Mouse (Mus musculus): ENCODE results near the gene Nanp. TPM values are rescaled to one million over a fixed set of nuclear protein-coding genes. Genes with fewer than 3 reads are reported as not detected.

Gene Nanp
- total RNA-seq (2021) = 10 to 100 TPM; 23.5 to 23.6 TPM

DNA sequence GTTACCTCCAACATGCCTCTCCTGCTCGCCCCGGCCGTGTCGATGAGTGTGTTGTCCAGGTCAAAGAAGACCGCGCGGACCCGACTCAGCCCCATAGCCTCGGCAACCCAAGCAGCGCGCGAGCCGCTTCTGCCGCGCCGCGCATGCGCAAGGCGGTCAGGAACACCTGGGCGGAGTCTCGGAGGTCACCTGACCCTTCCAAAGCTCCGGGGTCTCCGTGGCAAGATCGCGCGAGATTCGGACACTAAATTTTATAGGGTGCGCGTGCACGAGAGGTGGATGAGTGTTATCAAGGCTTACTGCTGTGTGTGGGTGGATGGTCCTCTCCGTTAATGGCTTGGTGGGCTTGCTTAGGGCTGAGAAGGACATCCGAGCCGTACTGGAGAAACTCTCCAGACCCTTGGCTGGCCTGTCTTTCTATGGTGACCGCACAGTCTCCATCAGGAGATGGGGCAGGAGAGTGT is at the start of gene Nanp, which contains the start of gene Ninl:
Gene Nanp, minus strand, starts transcription at position 167 of the 464 bp plus-strand sequence.
Gene Ninl, minus strand, starts transcription at position 151 of the 464 bp plus-strand sequence.
- peak; percentile 81 to 82 for DNase-seq (ENCODE audit: extremely low spot score in 1 of 2, low spot score in 1 of 2)

DNA sequence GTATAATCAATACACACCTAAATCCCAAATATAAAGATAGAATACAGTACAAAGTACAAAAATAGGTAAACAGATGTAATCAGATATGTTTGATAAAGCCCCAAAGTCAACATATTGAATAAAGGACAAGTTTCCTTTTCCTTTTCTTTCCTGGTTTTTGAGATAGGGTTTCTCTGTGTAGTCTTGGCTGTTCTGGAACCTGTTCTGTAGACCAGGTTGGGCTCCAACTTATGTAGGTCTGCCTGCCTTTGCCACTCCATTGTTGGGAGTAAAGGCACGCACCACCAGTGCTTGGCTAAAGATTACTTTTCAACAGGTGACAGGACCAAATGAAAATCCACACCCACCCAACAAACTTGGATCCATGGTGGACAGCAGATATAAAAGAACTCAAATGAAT is 17.4 kb upstream of the Nanp start:
- DNase-seq (ENCODE audit: extremely low spot score in 1 of 2, low spot score in 1 of 2) = no peak

DNA sequence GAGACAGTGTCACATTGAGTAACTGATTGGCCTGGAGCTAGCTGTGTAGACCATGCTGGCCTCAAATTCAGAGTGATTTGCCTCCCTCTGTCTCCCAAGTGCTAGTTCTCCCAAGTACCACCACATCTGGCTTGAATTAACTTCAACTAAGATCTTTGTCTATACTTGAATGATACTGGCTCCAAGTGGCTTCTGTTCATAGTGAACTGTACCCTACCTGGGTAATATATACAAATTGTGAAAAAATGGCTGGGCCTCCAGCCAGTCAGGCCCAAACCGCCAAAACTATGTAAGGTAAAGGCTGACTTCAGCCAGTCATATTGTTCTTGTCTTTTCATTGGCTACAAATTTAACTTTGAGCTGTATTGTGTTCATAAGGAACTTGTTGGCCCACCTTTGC is 1.2 kb upstream of the Nanp start:
- no peak for DNase-seq (ENCODE audit: extremely low spot score in 1 of 2, low spot score in 1 of 2)

DNA sequence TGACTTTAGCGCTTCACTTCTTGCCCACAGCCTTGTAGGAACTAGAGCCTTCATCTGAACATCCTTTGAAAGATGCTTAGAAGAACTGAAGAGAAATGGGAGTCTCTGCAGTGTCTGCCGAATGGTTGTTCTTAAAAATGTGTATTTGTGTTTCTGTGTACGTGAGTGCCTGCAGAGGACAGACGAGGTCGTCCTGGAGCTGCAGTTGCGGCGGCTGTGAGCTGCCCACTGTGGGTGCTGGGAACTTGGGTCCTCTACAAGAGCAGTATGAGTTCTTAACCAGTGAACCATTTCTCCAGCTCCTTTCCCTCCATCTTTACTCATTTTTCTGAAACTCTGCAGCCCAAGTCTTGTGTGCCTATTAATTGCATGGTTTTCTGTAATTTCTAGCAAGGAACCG is 528 bp upstream of the Nanp start:
- no peak for DNase-seq (ENCODE audit: extremely low spot score in 1 of 2, low spot score in 1 of 2)

DNA sequence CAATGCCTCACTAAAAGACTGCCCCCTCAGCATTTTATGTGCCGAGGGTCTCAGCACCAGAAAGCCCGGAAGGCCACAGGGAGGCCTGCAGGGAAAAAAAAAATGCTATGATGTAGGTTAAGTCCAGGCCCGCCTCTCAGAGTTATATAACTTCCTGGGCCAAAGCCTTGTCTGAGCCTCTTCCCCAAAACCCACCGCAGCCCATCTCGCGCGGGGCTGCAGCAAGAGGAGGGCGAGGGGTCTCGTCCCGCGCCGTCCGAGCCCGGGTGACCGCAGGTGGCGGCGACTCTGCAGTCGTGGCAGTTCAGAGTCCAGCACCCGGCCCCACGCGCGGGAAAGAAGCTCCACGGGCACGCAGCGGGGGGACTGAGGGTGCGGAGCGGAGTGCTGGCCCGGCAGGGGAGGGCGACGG is 381 bp downstream of the Nanp start:
- DNase-seq (ENCODE audit: extremely low spot score in 1 of 2, low spot score in 1 of 2) = peak in 1 of 2 experiments; percentile 12

DNA sequence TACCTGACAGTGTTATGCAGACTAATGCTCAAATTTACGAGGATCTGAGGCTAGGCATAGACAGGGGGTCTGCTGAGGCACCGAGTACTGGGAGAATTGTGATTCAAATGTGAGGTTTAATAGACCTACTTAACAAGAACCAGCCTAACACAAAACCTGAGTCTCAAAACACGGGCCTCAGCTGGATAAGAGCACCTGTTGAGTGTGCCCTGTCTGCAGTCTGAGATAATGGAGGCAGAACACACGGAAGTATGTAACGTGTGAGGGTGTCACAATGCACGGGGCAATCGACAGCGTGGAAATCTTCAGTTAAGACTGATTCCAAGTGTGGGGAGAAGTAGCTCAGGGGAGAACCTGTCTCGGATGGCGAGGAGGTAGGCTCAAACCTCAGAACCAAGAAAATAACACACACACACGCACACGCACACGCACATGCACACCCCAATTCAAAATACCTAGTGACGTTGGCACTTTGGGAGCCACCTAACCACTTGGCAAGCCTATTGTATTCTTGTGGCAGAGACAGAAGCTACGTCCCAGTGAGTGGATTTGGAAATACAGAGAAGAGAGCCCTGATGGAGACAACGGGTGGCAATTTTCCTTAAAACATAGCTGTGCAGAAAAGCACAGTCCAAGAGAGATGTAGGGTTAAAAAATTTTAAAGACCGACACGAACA is 1.2 kb downstream of the Nanp start:
- DNase-seq (ENCODE audit: extremely low spot score in 1 of 2, low spot score in 1 of 2) = no peak

DNA sequence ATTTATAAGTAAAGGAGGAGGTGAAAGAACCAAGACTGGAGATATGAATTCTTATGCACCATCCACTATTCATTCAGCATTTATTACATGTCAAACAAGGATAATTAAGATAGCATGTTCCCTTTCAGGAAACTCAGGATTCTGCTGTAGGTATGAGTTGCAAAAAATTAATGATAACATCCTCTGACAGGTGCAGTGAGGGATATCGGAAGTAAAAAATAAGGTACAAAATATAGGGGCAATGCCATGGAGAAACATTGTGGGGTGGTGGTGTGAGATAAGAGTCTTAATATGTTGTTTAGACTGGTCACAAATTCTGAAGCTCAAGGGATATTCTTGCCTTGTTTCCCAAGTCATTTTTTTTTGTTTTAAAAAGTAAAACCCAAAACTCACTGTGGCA is 1.9 kb downstream of the Nanp start:
- no peak for DNase-seq (ENCODE audit: extremely low spot score in 1 of 2, low spot score in 1 of 2)

DNA sequence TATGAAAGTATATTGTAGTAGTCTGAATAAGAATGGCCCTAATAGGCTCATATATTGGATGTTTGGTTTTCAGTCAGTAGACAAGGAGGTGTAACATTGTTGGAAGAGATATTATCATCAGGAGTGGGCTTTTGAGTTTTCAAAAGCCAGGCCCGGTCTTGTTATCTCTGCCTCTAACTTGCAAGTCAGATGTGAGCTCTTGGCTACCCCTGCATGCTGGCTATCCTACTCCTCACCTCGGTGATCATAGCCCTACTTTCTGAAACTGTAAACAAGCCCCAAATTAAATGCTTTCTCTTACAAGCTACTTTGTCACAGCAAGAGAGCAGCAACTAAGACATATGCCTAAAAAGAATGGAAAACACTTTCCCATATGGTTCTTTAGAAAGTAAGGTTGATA is 2.5 kb downstream of the Nanp start:
- DNase-seq (ENCODE audit: extremely low spot score in 1 of 2, low spot score in 1 of 2) = no peak

DNA sequence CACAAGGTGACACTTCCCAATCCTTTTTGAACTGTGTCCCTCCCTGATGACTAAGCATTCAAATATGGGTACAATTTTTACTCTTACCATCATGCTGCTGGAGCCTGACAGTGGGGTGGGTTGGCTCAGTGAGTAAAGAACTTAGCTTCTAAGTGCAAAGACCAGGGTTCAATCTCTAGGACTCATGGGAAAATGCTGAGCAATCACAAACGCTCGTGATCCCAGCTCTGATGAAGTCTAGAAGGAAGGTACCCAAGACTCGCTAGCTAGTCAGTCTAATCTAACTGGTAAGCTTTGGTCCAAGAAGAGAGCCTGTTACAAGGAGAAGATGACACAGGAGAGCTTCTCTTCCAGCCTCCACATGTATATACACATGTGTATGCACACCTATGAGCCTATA is 4.8 kb downstream of the Nanp start:
- DNase-seq (ENCODE audit: extremely low spot score in 1 of 2, low spot score in 1 of 2) = no peak

DNA sequence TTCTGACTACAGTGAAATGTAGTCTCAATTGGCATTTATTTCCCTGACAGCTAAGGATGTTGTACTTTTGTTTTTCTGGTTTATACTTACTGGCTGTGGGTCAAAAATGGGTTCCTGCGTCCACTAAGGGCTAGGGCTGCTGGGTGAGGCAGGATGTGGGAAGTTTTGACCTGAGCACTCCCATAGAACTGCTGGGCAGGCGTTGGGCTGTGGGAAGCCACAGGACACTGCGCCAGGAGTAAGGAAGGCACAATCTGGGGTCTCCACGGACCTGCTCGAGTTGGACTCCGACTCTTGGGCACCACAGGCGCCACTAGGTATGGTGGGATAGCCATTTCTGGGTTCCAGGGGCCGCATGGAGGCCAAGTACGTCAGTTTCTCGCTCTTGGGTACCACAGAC is 18.0 kb downstream of the Nanp start:
- DNase-seq (ENCODE audit: extremely low spot score in 1 of 2, low spot score in 1 of 2) = no peak

DNA sequence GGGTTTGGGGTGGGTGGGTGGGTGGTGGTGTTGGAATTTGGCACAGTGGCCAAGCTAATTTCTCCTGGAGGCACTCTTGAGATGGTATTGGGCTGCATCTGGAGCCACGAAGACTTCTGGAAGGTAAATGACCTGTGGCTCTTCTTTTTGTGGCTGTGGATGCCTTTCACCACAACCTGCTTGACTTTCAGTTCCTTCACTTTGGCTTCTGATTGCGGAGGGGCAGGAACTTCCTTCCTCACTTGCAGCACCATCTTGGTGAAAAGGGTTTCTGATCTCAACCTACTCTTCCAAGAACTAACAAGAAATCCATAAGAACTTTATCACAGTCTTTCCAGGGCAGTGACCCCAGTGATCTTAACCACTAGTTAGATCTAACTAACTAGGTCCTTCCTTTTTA is 23.9 kb downstream of the Nanp start:
- no peak for DNase-seq (ENCODE audit: extremely low spot score in 1 of 2, low spot score in 1 of 2)

DNA sequence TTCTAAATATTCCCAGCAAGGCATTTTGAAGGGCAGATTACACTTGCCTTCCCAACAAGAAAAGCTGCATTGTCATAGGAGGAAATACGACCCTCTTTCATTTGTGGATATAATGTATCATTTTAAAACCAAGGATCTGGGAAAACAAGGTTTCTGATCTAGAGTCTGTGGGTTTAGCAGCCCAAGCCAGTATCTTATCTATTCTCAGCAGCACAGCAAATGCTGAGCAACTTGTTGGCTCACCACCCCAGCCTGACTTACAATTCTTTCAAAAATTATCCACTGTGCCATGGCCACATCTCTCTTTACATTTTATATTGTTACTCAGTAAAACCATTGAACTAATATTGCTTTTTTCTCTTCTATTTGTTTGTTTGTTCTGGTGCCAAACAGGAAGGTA is 27.9 kb downstream of the Nanp start:
- no peak for DNase-seq (ENCODE audit: extremely low spot score in 1 of 2, low spot score in 1 of 2)

DNA sequence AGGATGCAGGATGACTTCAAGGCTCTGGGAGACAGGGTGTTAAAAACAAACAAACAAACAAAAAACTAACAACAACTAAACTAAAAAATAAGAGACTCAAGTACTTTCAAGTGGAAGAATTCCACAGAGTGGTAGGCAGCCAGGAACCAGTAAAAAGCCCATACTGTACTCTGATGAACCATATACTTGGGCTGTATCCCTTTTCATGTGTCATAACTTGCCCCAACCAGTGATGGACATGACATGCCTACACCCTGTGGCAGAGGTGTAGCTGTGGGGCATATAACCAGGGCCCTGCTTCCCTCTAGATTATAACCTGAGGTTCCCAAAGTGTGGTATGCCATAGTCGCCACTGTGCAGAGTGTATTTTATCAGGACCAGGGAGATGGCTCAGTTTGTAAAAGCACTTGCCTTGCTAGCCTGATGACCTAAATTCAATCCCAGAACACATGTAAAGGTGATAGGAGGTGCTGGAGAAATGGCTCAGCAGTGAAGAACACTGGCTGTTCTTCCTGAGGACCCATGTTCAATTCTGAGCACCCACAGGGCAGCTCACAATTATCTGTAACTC is 29.6 kb downstream of the Nanp start:
- no peak for DNase-seq (ENCODE audit: extremely low spot score in 1 of 2, low spot score in 1 of 2)

DNA sequence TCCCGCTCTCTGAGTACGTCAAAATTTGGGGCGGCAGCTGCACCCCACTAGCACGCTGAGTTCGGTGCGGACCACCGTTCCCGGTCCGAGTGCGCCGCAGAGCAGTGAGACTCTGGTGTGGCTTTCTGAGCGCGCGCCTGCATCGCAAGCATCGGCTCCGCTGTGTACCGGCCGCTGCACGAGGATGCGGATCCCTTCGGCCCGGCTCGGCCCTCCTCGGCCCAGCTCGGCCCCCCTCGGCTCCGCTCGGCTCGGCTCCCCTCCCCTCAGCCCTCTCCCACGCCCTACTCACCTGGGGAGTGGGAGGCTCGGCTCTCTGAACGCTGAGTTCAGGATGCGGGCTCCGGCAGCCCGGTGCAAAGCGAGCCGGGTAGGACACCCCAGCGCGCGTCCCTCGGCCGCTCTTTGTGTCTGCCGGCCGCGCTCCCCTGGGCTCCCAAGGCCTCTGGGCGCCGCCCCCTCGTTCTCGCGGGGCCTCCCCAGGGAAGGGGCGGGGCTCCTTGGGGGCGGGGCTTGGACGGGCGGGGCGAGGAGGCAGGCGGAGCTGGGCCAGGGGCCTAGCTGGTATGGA is 30.2 kb downstream of the Nanp start:
- peak; percentile 63 to 79 for DNase-seq (ENCODE audit: extremely low spot score in 1 of 2, low spot score in 1 of 2)

DNA sequence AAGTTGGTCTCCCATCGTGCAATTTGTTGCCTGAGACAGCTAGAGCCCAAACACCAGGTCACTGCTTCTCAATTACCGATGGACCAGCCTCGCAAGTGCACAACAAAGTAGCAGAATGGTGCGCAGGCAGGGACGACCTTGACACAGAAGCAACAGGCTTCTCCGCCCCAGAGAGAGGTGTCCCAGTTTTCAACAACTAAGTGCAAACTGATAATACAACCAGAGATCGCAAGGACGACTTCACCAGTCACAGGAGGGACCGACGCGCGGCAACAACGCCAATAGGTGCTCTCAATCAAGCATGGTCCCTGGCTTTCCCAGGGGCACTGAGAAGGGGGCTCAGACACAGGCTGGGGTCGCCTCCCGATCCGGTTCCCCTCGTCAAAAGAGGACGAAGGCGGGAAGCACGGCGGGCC is 30.7 kb downstream of the Nanp start:
- DNase-seq (ENCODE audit: extremely low spot score in 1 of 2, low spot score in 1 of 2) = no peak

DNA sequence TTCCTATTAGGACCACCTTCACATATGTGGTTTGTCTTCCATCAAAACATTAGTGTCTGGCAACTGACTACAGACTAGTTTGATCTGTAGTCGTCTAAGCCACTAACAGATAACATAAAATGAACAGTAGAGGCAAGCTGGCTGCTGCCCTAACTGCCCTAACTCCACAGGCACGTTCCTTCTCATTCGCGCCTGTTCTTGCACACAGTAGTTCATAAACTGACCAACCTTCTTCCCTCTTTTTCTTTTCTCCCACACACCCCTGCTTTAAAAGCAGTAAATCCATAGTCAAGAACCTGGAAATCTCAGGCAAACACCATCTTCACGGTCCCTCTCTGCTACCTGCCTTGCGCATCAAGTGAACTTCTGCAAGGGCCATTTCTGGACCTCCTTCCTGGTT is 31.2 kb downstream of the Nanp start:
- DNase-seq (ENCODE audit: extremely low spot score in 1 of 2, low spot score in 1 of 2) = no peak

DNA sequence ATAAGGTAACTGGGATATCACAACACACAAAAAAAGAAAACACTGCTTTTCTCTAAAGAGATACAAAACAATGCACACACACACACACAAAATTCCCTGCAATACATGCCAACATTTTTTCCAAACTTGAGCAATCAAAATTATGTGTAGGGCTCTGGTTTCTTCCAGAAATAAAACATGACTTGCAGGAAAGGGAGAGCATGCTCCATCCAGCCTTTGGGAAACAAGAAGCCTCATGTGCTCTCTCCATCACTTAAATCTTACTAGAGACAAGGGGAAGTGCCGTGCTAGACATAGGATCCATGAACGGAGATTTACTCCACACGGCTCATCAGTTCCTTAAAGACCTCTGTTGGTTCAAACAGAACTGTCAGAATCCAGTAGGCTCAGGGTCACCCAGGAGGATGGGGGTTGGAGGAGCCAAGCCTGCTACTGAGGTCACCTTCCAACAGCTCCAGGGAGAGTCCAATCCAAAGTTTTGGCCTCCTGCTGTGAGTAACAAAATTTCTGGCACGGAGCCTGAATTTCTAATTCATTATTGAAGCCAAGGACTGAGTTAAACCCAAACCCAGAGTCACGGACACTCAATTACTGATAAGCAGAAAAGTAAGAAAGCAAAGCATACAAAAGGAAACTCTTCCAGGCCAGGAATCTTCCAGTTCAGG is 32.8 kb downstream of the Nanp start:
- no peak for DNase-seq (ENCODE audit: extremely low spot score in 1 of 2, low spot score in 1 of 2)

DNA sequence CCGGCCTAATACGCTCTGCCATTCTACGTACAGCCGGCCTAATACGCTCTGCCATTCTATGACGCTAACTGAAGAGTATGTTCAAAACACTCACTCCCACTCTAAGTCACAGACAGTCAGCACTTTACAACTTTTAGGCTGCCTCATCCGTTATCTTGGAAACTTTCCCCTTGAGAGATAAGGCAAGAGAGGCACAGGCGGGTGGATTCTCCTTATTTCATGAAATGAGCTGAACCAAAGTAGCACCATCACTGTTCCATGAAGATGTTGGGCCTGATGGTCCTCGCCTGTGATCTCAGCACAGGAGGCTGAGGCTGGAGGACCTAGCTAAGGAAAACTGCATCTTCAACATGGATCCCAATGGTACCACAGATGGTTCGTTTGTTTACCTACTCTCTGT is 34.8 kb downstream of the Nanp start:
- DNase-seq (ENCODE audit: extremely low spot score in 1 of 2, low spot score in 1 of 2) = no peak

DNA sequence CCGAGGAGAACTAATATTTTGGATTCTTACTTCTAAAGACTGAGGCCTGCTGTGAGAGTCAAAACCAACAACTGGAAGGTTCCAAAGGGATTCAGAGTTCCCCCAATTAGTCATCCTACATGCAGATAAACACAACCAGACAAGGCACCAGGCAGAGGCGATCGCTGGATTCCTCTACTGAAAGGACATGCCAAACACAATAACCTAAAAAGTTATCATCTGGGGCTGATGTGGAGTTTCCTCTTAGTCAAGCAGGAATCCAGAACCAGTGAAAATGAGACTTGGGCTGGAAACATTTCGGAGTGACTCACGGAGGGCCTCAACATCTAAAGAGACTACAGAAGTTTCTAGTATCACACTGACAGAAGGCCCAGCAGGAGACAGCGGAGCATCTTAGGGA is 35.4 kb downstream of the Nanp start:
- DNase-seq (ENCODE audit: extremely low spot score in 1 of 2, low spot score in 1 of 2) = no peak

DNA sequence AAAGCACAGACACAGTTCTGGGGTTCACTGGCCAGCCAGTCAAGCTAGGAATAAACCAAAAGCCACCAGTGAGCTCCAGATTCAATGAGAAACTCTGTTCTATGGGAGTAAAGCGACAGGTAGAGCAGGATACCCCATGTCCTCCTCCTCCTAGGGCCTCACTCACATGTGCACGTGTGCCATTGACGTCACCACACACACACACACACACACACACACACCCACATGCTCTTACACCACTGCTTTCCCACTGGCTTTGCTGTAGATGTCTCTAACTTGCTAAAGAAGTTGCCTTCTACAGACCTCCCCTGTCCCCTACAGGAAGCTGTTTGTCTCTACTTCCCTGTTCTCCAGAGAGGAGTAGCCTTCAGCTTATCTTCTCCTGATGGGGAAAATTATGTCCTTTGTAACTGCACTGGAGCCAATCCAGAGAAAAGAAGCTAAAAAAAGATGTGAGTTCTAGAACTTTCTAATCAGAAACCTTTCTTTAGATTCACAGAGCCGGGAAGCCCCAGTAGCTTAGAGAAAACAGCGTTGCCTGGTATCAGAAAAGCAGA is 37.5 kb downstream of the Nanp start:
- DNase-seq (ENCODE audit: extremely low spot score in 1 of 2, low spot score in 1 of 2) = no peak

All from layer of hippocampus, postnatal 25 days (tissue).